In genomic region chr12:39302213-39302591, GRCm38 (mm10) we compare ENCODE assay signal across 26 mouse cellular contexts.
A peak's percentile ranks its signal among the peaks of the same experiment; 100 is the strongest.
DNase-seq lines count a peak whose midpoint lies in the region; ATAC-seq and TF ChIP-seq lines count a peak whose summit lies in the region.
"Had no signal": no experiment of that assay in that cellular context is flagged by ENCODE, and none has a peak within 500 bp of the region (broad histone marks: within the 10 kb centered on the region; RNA-seq: fewer than 3 reads in every experiment).

No protein-coding gene starts in this region.

- peak overlapping the region; percentile 49; the same call in 1 of the 2 replicates for H3K27ac ChIP-seq in hindbrain, embryonic 14.5 days
- H3K27ac ChIP-seq in hindbrain, embryonic 13.5 days: no peak overlapping the region
- H3K27ac ChIP-seq in lung, embryonic 15.5 days: no peak overlapping the region
- H3K27ac ChIP-seq in forebrain, embryonic 15.5 days (replicated peaks): peak overlapping the region; percentile 78
- H3K27ac ChIP-seq: liver, embryonic 14.5 days; macrophage; stomach, postnatal 0 days had no signal

- H3K36me3 ChIP-seq in hindbrain, embryonic 14.5 days (replicated peaks; ENCODE audit: control insufficient read depth, insufficient read depth): no peaks in the 10 kb centered on the region
- H3K36me3 ChIP-seq in hindbrain, embryonic 13.5 days: no peaks in the 10 kb centered on the region
- no peaks in the 10 kb centered on the region for H3K36me3 ChIP-seq in lung, embryonic 15.5 days
- H3K36me3 ChIP-seq in forebrain, embryonic 15.5 days: no peaks in the 10 kb centered on the region

- WGBS in hindbrain, embryonic 14.5 days: 51% methylated on average over 2 of the region's 2 CpGs
- WGBS in hindbrain, embryonic 13.5 days: 57% methylated on average over 2 of the region's 2 CpGs
- 35% methylated on average over 2 of the region's 2 CpGs for WGBS in lung, embryonic 15.5 days
- 22% methylated on average over 2 of the region's 2 CpGs for WGBS in forebrain, embryonic 15.5 days

- H3K27me3 ChIP-seq in hindbrain, embryonic 14.5 days (ENCODE audit: control insufficient read depth, insufficient read depth, low read length): no peaks in the 10 kb centered on the region
- H3K27me3 ChIP-seq in hindbrain, embryonic 13.5 days: no peaks in the 10 kb centered on the region
- H3K27me3 ChIP-seq in lung, embryonic 15.5 days: no peaks in the 10 kb centered on the region
- H3K27me3 ChIP-seq in forebrain, embryonic 15.5 days: no peaks in the 10 kb centered on the region

- ATAC-seq in hindbrain, embryonic 14.5 days (ENCODE audit: low FRiP score): no peak
- ATAC-seq in hindbrain, embryonic 13.5 days (ENCODE audit: low FRiP score): no peak
- ATAC-seq in lung, embryonic 15.5 days (ENCODE audit: borderline replicate concordance, extremely low read depth, low FRiP score, low TSS enrichment): peak; percentile 67; the same call in 1 of the 2 replicates
- ATAC-seq in forebrain, embryonic 15.5 days (replicated peaks): peak; percentile 32; the same call in 1 of the 2 replicates
- ATAC-seq: intestine, embryonic 16.5 days had no signal

- no peak overlapping the region for H3K4me3 ChIP-seq in hindbrain, embryonic 14.5 days (replicated peaks; ENCODE audit: low read length)
- no peak overlapping the region for H3K4me3 ChIP-seq in hindbrain, embryonic 13.5 days
- H3K4me3 ChIP-seq in lung, embryonic 15.5 days: no peak overlapping the region
- H3K4me3 ChIP-seq in forebrain, embryonic 15.5 days: no peak overlapping the region
- H3K4me3 ChIP-seq: erythroblast, embryonic 14.5 days; myocyte had no signal

- intact Hi-C loops in left cerebral cortex, postnatal 25 days (cut with DNase I): no loop called here

- no peaks in the 10 kb centered on the region for H3K9me3 ChIP-seq in hindbrain, embryonic 14.5 days (ENCODE audit: control insufficient read depth, low read length)
- no peaks in the 10 kb centered on the region for H3K9me3 ChIP-seq in hindbrain, embryonic 13.5 days
- H3K9me3 ChIP-seq in lung, embryonic 15.5 days: no peaks in the 10 kb centered on the region
- H3K9me3 ChIP-seq in forebrain, embryonic 15.5 days: no peaks in the 10 kb centered on the region

- no peak for DNase-seq in hindbrain, embryonic 14.5 days (ENCODE audit: low spot score)
- DNase-seq in lung, adult 18-20 months: no peak
- peak; percentile 71 for DNase-seq in brain, embryonic 14.5 days (ENCODE audit: low read depth)
- DNase-seq in right cerebral cortex, postnatal 25 days: no peak
- DNase-seq in left cerebral cortex, postnatal 25 days (ENCODE audit: low spot score in 2 of 2): no peak
- DNase-seq: adrenal gland, postnatal 14 days; cerebellum, adult 11-12 months; gastrocnemius, postnatal 14 days; heart, postnatal 14 days; kidney, adult 9 months; kidney, postnatal 10 days; liver; lung, postnatal 10 days; right cerebral cortex, adult 18-20 months; right cerebral cortex, postnatal 4 days; thymus, adult 18-20 months; thymus, postnatal 25 days had no signal

- no peak for TF ChIP-seq POLR2A in brain, embryonic 14.5 days (IDR thresholded peaks at IDR 0.05; ENCODE audit: borderline replicate concordance, extremely low read depth, insufficient read depth, insufficient read length, poor library complexity, severe bottlenecking)

- TF ChIP-seq CTCF in brain, embryonic 14.5 days (IDR thresholded peaks at IDR 0.05; ENCODE audit: borderline replicate concordance, extremely low read depth, insufficient read depth, insufficient read length): no peak

- no peak overlapping the region for H3K9ac ChIP-seq in hindbrain, embryonic 14.5 days
- H3K9ac ChIP-seq in hindbrain, embryonic 13.5 days: no peak overlapping the region
- no peak overlapping the region for H3K9ac ChIP-seq in lung, embryonic 15.5 days
- no peak overlapping the region for H3K9ac ChIP-seq in forebrain, embryonic 15.5 days (replicated peaks)
- H3K9ac ChIP-seq: liver, embryonic 14.5 days had no signal

- H3K4me1 ChIP-seq in hindbrain, embryonic 14.5 days (replicated peaks; ENCODE audit: control insufficient read depth, insufficient read depth, low read length): peaks cover 11% of the 10 kb centered on the region
- H3K4me1 ChIP-seq in hindbrain, embryonic 13.5 days (replicated peaks): peaks cover 11% of the 10 kb centered on the region; the same call in 1 of the 2 replicates
- no peaks in the 10 kb centered on the region for H3K4me1 ChIP-seq in lung, embryonic 15.5 days
- peaks cover 14% of the 10 kb centered on the region for H3K4me1 ChIP-seq in forebrain, embryonic 15.5 days

- no peak overlapping the region for H3K4me2 ChIP-seq in hindbrain, embryonic 14.5 days (replicated peaks)
- H3K4me2 ChIP-seq in hindbrain, embryonic 13.5 days: no peak overlapping the region
- H3K4me2 ChIP-seq in lung, embryonic 15.5 days: no peak overlapping the region
- no peak overlapping the region for H3K4me2 ChIP-seq in forebrain, embryonic 15.5 days (replicated peaks)

Comparison
In these comparisons a context has a peak if more than half of its experiments do, and no peak if none do; other contexts are left out.
1. H3K27ac ChIP-seq: peak in hindbrain, embryonic 14.5 days (single experiment) and forebrain, embryonic 15.5 days (single experiment); none in hindbrain, embryonic 13.5 days (single experiment) and lung, embryonic 15.5 days (single experiment).
2. ATAC-seq: peak in lung, embryonic 15.5 days (single experiment) and forebrain, embryonic 15.5 days (single experiment); none in hindbrain, embryonic 14.5 days (single experiment) and hindbrain, embryonic 13.5 days (single experiment).